Mouse (Mus musculus) ovary, postnatal 14 days (tissue): Measurements from ENCODE around the gene Rabl6.
A peak's percentile ranks its signal among the peaks of the same experiment; 100 is the strongest.

Experiments
- DNase-seq: peaks from one replicate; pipeline ENCODE4 v3.0.0; 2022; ENCODE audit warnings: low spot score

Rabl6 gene

GRCm38 (mm10) chr2:25607761-25608622 is at the start of gene Rabl6:
Gene Rabl6 (minus strand): TSS chr2:25608521.
- peak; percentile 83 for DNase-seq

DNA sequence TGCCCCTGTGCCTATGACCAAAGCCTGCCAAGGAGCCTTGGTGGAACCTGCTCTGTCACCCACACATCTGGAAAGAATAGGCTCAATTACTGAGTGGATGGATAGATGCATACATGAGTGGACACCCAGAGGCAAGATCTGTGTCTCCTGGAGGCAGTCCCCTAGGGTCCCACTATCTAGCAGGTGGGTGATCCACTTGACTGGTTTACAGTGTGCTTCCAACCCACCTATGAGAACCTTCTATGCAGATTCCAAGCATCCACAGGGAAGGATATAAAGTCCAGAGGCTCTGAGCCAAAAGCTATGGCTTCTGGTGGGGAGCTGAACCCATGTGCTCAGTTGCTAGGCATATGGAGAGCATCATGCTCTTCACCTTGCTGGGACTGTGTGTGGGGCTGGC is 49.3 kb upstream of the Rabl6 start, which contains the start of gene Lcn5:
TSS of gene Lcn5 (plus strand) at position 301 of the 400 bp plus-strand sequence.
- DNase-seq, result no peak

GRCm38 (mm10) chr2:25657246-25657645 is 48.9 kb upstream of the Rabl6 start:
- DNase-seq, result no peak

GRCm38 (mm10) chr2:25656691-25657090 is 48.4 kb upstream of the Rabl6 start:
- DNase-seq, result peak; percentile 7

- DNase-seq, result no peak
These were observed 46.2 kb upstream of the Rabl6 start for GRCm38 (mm10) chr2:25654502-25654901.

DNA sequence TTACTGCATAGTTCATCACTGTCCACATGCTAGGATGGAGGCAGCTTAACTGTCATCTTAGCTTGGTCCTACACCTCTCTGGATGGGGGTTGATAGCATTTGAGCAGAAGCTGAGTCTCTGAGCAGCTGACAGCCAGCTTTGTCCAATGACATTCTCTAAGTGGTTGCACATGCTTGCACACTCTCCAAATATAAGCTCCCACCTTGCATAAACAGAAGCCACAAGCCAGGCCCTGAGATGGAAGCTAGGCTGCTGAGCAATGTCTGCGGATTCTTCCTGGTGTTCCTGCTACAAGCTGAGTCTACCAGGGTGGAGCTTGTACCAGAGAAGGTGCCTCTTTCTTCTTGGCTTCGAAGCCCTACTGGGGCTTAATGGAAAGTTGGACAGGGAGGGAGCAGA is 44.6 kb upstream of the Rabl6 start, which contains the start of gene Lcn8:
TSS of gene Lcn8 (plus strand) at position 219 of the 400 bp plus-strand sequence.
- DNase-seq, result no peak

DNA sequence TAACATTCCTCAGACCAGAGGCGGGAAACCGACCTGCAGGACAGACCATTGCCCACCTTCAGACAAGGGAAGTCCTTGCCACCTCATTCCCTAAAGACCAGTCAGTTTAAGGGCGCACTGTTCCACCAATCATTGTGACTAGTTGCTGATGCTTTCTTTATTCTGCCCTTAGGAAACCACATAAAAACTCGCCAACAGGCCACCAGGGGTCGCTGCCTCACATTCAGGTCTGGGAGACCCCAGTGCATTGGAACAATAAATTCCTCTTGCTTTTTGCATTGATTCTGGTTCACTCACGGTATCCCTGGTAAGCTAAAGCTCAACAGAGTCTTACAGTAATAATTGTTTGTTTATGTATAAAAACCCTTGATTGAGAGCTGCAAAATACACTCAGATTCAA is 31.6 kb upstream of the Rabl6 start:
- no peak for DNase-seq

DNA sequence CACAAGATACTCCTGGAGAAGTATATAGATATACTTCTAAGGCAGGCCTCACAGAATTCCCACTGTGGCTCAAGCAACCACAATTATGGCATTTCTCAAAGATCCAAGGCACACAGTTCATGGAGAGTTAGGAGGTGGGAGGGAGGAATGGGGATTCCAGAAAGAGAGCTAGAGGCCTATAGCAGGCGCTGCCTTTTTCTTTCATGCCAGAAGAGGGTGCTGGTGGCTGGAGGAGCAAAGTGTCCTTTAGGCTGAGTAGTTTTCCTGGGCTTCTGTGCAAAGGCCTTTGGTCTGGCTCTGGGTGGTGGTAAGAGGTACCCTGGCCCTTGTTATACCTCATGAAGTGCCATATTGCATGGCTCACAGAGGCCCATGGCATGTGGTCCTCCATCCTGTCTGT is 25.7 kb upstream of the Rabl6 start:
- DNase-seq, result no peak

- no peak for DNase-seq
These were observed 25.3 kb upstream of the Rabl6 start for GRCm38 (mm10) chr2:25633616-25634015.

DNA sequence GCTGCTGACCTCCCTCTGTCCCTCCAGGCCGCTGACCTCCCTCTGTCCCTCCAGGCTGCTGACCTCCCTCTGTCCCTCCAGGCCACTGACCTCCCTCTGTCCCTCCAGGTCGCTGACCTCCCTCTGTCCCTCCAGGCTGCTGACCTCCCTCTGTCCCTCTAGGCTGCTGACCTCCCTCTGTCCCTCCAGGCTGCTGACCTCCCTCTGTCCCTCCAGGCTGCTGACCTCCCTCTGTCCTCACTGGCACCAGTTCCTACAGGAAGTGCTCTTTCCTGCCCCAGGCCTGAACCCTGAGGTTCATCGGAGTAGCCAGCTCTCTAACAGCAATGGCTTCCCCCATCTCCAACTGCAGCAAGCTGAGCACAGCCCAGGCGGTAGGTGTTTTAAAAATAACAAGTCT is 20.4 kb upstream of the Rabl6 start:
- DNase-seq, result no peak

GRCm38 (mm10) chr2:25627811-25628210 is 19.5 kb upstream of the Rabl6 start, which contains the start of gene Fcna:
Gene Fcna (minus strand): TSS chr2:25628030.
- no peak for DNase-seq

DNA sequence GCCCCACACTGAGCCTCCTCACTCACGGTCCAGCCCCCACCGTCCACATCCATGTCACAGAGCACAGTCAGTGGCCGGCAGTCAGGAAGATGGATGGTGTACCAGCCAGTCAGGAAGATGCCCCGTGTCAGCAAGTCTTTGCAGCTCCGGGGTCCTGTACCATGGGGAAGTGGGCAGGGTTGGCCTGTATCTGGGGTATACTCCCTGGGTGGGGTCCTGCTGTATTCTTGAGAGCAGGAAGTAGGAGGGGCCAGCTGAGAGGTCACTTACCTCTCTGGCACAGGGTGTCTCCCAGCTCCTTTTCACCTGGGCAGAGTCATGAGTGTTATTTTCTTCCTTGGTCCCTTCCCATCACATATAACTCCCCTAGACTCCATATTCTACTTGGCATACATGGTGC is 17.7 kb upstream of the Rabl6 start:
- no peak for DNase-seq

DNA sequence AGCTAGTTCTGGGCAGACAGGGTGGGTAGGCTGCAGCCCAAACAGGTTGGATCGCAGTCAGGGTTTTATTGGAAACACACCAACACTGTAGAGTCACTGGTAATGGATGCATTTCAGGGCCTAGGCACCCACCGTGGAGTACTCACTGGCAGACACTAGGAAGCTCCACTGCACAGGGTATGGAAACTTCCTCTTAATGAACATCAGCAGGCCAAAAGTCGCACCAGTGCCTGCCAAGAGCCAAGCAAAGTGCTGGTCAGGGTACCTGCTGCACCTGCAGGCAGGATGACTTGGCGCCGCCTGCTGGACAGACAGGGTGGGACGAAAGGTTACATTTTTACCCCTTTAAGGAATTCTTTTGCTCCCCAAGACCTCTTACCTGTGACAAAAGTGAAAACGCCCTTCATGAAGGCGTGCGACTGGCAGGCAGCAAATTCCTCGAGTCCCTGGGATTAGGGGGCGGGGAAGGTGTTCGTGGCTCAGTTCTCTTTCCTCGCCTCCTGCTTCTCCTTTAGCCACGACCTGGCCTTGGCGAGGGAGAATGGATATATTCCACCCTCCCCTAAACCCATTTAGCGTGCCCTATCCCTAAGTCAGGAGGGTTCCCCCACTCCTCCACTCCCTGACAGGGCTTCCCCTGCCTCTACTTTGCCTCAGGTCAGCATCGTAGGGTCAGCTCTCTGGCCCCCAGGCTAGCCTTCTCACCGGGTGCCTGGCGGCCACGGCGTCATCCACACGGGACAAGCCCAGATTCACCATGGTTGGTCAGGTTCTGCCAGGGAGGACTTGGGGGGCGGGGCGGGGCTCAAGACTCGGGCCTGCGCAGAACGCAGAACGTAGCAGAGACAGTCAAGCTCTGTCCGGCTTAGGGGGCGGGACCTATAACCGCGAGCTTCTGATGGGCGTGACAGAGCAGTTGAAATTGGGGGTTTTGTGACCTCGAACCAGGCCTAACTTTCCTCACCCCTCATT is 13.2 kb upstream of the Rabl6 start, which contains the start of gene Tmem141:
TSS of gene Tmem141 (minus strand) at position 777 of the 972 bp plus-strand sequence.
- DNase-seq, result peak; percentile 76

DNA sequence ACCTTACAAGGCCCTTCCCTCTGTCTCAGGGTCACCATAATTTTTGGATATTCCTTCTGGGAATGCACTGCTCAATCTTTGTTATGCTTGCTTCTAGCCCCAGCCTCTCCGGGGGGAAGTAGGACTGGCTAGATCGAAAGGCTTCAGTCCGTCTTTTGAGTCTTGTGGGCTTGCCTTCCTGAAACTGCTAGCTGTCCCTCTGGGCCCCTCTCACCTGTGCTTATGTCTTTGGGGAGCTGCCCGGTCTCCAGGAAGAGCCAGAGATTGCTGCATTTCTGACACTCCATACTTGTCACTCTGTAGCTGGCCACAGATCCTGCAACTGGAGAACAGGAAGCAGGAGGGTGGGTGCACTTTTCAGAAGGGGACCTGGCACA is 12.5 kb upstream of the Rabl6 start:
- DNase-seq, result no peak

DNA sequence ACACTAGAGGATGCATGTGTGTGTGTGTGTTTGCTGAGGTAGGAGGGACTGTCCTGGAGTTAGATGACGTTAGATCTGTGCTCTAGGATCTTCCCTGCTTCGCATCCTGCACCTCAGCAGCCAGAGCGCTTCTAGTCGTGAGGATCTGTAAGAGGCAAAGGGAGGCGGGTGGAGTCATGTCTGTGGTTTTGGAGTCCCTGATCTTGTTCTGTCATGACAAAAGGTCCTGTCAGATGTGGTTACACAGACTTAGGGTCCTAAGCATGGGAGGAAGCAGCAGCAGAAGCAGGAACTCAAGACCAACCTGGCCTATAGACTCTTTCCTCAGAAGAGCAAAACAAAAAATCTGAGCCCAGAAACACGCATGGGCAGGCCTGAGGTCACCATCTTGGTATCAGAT is 12.1 kb upstream of the Rabl6 start:
- DNase-seq, result no peak

DNA sequence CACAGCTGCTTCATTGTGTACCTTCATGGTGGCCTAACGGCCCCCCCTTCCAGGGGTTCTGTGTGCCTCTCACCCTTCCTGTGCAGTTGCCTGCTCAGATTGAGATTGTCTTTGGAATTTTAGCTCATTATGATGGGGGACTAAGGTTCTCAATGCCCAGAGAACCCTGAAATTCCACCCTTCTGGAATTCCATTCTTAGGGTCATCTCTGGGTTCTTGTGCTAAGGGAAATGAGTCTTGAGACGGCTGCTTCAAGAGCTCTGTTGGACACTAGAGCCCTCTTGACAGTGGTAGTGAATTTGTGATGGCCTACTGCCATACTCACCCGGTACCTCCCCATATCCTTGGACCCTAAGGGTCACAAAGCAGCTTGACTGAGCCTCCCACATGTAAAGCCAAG is 9.3 kb upstream of the Rabl6 start, which contains the start of gene Ccdc183:
TSS of gene Ccdc183 (minus strand) at position 101 of the 400 bp plus-strand sequence.
- DNase-seq, result no peak

GRCm38 (mm10) chr2:25616398-25616797 is 8.1 kb upstream of the Rabl6 start:
- no peak for DNase-seq

GRCm38 (mm10) chr2:25608671-25609070 is 350 bp upstream of the Rabl6 start:
- DNase-seq, result no peak

DNA sequence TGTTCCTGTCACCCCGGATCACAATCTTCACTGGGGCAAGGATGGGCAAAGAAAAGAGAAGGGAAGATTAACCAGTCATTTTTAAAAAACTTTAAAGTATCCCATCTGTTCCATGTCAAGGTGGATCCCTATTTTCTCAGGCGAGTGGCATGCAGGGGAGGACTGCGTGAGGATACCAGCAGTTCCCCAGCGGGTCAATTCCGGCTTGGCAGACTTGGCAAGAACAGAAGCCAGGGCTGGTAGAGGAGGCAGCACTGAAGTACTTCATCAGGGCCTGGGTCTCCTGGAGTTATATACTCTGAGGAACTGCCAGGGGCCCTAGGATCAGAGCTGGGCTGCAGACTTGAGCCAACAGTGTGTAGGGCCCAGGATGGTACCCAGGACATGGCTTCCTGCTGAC is 5.8 kb downstream of the Rabl6 start:
- no peak for DNase-seq

- DNase-seq, result no peak
These were observed 8.3 kb downstream of the Rabl6 start for GRCm38 (mm10) chr2:25600037-25600436.

DNA sequence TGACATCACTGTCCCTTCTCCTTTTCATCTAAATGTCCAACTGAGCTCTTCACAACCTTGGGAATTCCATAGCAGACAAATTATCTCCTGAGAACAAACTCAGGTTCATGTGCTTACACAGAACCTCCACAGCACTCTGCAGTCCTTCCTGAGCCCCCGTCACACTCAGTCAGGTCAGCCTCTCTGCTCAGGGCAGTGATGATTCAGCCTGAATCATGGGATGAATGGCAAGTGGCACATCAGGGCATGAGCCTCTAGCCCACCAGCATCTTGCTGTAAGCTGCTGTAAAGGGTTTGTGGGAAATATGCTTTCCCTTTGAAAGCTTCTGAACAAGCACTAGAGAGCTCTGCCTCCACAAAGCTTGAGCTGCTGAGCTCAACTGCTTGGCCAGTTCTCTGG is 9.6 kb downstream of the Rabl6 start:
- DNase-seq, result no peak

DNA sequence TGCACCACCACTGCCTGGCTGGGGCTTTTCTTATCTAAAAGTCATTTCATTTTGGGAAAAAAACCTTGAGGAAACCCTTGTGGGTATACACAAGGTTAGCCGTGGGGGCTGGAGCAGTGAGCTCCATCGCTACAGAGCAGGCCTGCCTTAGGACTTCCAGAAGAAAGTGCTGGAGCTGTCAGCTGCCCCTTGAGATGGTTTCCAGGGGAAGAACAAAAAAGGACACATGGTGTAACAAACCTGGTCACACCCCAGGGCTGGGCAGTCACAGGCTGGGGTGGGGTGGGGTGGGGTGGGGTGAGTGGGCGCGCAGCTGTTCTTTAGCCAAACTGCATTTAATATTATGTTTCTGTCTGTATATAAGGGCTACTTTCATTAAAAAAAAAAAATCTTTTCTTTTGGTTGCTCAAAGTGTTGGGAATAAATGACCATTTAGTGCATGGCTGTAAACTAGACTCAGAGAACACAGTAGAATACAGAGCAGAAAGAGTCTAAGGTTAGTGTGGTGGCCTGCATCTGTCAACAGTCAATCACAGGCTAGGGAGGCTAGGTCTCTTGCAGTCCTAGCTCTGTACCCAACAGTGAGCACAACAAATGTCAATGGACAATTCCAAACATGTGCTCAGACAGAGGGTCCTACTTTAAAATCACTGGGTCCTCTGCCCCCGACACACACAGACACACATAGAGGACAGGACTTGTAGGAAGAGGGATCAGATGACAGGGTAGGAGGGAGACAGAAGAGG is 11.4 kb downstream of the Rabl6 start:
- no peak for DNase-seq
